Mouse (Mus musculus): ENCODE measurements around the gene Neu3. TPM values are rescaled to one million over a fixed set of nuclear protein-coding genes. Genes with fewer than 3 reads are reported as not detected.

Gene Neu3
- polyA plus RNA-seq, 1 experiment: 0.91 TPM

DNA sequence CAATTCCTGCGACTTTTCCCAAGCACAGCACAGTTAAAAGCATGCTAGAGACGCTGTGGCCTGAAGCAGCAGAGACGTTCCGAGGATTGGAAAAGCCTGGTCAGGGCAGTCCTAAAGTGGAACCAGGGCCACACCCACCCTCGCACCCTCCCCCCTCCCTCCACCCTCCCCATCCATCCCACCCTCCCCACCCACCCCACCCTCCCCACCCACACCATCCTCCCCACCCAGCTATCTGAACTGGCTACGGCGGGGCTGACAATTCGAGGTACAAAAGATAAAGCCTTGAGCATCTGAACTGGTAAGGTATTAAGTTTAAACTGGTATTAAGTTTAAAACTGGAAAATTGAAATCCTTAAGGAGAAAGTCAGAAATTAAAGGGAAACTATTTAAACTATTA, 24.7 kb downstream of the Neu3 start:
- no peaks in the 10 kb centered on the region for H3K36me3 ChIP-seq (ENCODE audit: control insufficient read depth, insufficient read depth, low read length)
- no peak overlapping the region for H3K4me3 ChIP-seq (ENCODE audit: control insufficient read depth, low read depth, low read length)
- TF ChIP-seq POLR2A (IDR thresholded peaks at IDR 0.05; ENCODE audit: control insufficient read depth, low read depth, low read length) (no peak), CTCF (IDR thresholded peaks at IDR 0.05; ENCODE audit: control insufficient read depth, insufficient read depth, insufficient replicate concordance, low read depth, low read length) (no peak)
- H3K4me1 ChIP-seq (ENCODE audit: control insufficient read depth, insufficient read depth, low read length): no peaks in the 10 kb centered on the region
- H3K27me3 ChIP-seq (ENCODE audit: control insufficient read depth, insufficient read depth, low read length): no peaks in the 10 kb centered on the region
- H3K27ac ChIP-seq (ENCODE audit: control insufficient read depth, insufficient read depth, low read depth, low read length): no peak overlapping the region

DNA sequence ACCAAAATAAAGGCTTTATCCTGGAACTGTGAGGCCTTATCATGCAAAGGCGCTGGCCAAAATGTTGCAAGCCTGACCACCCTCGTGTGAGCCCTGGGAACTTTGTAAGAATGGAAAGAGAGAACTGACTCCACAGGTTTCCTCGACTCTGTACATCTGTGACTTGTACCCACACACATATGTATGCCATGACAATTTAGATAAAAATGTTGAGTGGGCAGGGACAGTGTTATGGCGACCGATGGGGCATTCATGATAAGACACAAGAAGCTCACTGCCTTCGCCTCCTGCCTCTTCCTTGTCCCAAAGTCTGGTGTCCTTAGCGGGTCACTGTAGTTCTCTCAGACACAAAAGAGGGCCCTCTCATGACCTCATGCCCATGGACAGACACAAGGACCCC, 29.1 kb downstream of the Neu3 start:
- Histone ChIP-seq H3K27me3 (ENCODE audit: control insufficient read depth, insufficient read depth, low read length) (no peaks in the 10 kb centered on the region), H3K27ac (ENCODE audit: control insufficient read depth, insufficient read depth, low read depth, low read length) (no peak overlapping the region), H3K36me3 (ENCODE audit: control insufficient read depth, insufficient read depth, low read length) (no peaks in the 10 kb centered on the region), H3K4me3 (ENCODE audit: control insufficient read depth, low read depth, low read length) (no peak overlapping the region), H3K4me1 (ENCODE audit: control insufficient read depth, insufficient read depth, low read length) (no peaks in the 10 kb centered on the region; the same call in 1 of the 2 replicates)
- TF ChIP-seq POLR2A (IDR thresholded peaks at IDR 0.05; ENCODE audit: control insufficient read depth, low read depth, low read length): no peak
- TF ChIP-seq CTCF (IDR thresholded peaks at IDR 0.05; ENCODE audit: control insufficient read depth, insufficient read depth, insufficient replicate concordance, low read depth, low read length): no peak

GRCm38 (mm10) chr7:99797911-99798647, 30.1 kb downstream of the Neu3 start:
- Histone ChIP-seq H3K4me1 (ENCODE audit: control insufficient read depth, insufficient read depth, low read length) (no peaks in the 10 kb centered on the region; the same call in 1 of the 2 replicates), H3K36me3 (ENCODE audit: control insufficient read depth, insufficient read depth, low read length) (no peaks in the 10 kb centered on the region), H3K27me3 (ENCODE audit: control insufficient read depth, insufficient read depth, low read length) (no peaks in the 10 kb centered on the region), H3K4me3 (ENCODE audit: control insufficient read depth, low read depth, low read length) (no peak overlapping the region), H3K27ac (ENCODE audit: control insufficient read depth, insufficient read depth, low read depth, low read length) (no peak overlapping the region)
- TF ChIP-seq POLR2A (IDR thresholded peaks at IDR 0.05; ENCODE audit: control insufficient read depth, low read depth, low read length) (no peak), CTCF (IDR thresholded peaks at IDR 0.05; ENCODE audit: control insufficient read depth, insufficient read depth, insufficient replicate concordance, low read depth, low read length) (no peak)

- no peak overlapping the region for H3K27ac ChIP-seq (ENCODE audit: control insufficient read depth, insufficient read depth, low read depth, low read length)
- H3K4me1 ChIP-seq (ENCODE audit: control insufficient read depth, insufficient read depth, low read length): no peaks in the 10 kb centered on the region; the same call in 1 of the 2 replicates
- no peaks in the 10 kb centered on the region for H3K36me3 ChIP-seq (ENCODE audit: control insufficient read depth, insufficient read depth, low read length)
- no peak overlapping the region for H3K4me3 ChIP-seq (ENCODE audit: control insufficient read depth, low read depth, low read length)
- H3K27me3 ChIP-seq (ENCODE audit: control insufficient read depth, insufficient read depth, low read length): no peaks in the 10 kb centered on the region
- no peak for TF ChIP-seq CTCF (IDR thresholded peaks at IDR 0.05; ENCODE audit: control insufficient read depth, insufficient read depth, insufficient replicate concordance, low read depth, low read length)
- no peak for TF ChIP-seq POLR2A (IDR thresholded peaks at IDR 0.05; ENCODE audit: control insufficient read depth, low read depth, low read length)
Measured at GRCm38 (mm10) chr7:99797261-99797660, 31.0 kb downstream of the Neu3 start.

- Histone ChIP-seq H3K4me1 (ENCODE audit: control insufficient read depth, insufficient read depth, low read length) (no peaks in the 10 kb centered on the region; the same call in 1 of the 2 replicates), H3K4me3 (ENCODE audit: control insufficient read depth, low read depth, low read length) (no peak overlapping the region), H3K36me3 (ENCODE audit: control insufficient read depth, insufficient read depth, low read length) (no peaks in the 10 kb centered on the region), H3K27me3 (ENCODE audit: control insufficient read depth, insufficient read depth, low read length) (no peaks in the 10 kb centered on the region), H3K27ac (ENCODE audit: control insufficient read depth, insufficient read depth, low read depth, low read length) (no peak overlapping the region)
- TF ChIP-seq CTCF (IDR thresholded peaks at IDR 0.05; ENCODE audit: control insufficient read depth, insufficient read depth, insufficient replicate concordance, low read depth, low read length): no peak
- no peak for TF ChIP-seq POLR2A (IDR thresholded peaks at IDR 0.05; ENCODE audit: control insufficient read depth, low read depth, low read length)
Measured at GRCm38 (mm10) chr7:99796471-99796870, 31.7 kb downstream of the Neu3 start.

DNA sequence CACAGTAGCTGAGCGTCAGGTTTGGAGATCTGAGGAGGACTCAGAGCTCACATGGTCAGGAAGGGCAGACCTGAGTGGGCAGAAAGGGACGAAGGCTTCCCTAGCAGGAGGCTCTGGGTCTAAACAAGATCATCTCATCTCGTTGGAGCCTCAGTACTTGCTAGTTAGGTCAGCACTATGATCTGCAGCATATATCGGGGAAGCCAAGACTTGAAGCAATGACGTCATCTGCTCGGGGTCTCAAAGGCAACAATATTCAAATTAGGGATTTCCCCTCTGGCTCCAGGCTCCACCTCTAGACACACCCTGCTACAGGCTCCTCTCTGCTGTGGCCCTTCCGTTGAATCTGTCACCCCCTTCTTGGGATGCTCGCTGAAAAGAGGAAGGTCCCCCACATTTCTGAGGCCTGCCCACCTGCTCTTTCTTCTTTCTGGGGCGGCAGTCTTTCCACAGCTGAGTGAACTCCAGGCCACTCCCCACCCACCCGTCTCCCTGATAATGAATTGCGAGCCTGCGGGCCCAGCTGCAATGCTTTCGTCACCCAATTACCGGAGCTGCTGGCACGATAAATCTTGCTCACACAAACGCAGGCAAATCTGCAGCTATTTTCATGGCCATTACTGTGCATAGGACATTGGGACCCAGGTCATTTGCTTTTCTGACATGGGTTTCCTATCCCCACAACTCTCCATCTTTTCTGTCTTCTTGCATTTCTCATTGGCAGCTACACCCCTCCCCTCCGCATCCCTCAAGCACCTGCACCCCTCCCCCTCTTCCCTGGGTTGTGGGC, 32.8 kb downstream of the Neu3 start:
- no peaks in the 10 kb centered on the region for H3K36me3 ChIP-seq (ENCODE audit: control insufficient read depth, insufficient read depth, low read length)
- H3K4me3 ChIP-seq (ENCODE audit: control insufficient read depth, low read depth, low read length): no peak overlapping the region
- TF ChIP-seq CTCF (IDR thresholded peaks at IDR 0.05; ENCODE audit: control insufficient read depth, insufficient read depth, insufficient replicate concordance, low read depth, low read length) (no peak), POLR2A (IDR thresholded peaks at IDR 0.05; ENCODE audit: control insufficient read depth, low read depth, low read length) (no peak)
- H3K4me1 ChIP-seq (ENCODE audit: control insufficient read depth, insufficient read depth, low read length): no peaks in the 10 kb centered on the region; the same call in 1 of the 2 replicates
- H3K27ac ChIP-seq (ENCODE audit: control insufficient read depth, insufficient read depth, low read depth, low read length): no peak overlapping the region
- no peaks in the 10 kb centered on the region for H3K27me3 ChIP-seq (ENCODE audit: control insufficient read depth, insufficient read depth, low read length)

- TF ChIP-seq POLR2A (IDR thresholded peaks at IDR 0.05; ENCODE audit: control insufficient read depth, low read depth, low read length) (no peak), CTCF (IDR thresholded peaks at IDR 0.05; ENCODE audit: control insufficient read depth, insufficient read depth, insufficient replicate concordance, low read depth, low read length) (no peak)
- no peak overlapping the region for H3K4me3 ChIP-seq (ENCODE audit: control insufficient read depth, low read depth, low read length)
- H3K27me3 ChIP-seq (ENCODE audit: control insufficient read depth, insufficient read depth, low read length): no peaks in the 10 kb centered on the region
Measured at GRCm38 (mm10) chr7:99794096-99794495, 34.1 kb downstream of the Neu3 start.

More at GRCm38 (mm10) chr7:99794096-99794495, 34.1 kb downstream of the Neu3 start:
- Histone ChIP-seq H3K27ac (ENCODE audit: control insufficient read depth, insufficient read depth, low read depth, low read length) (no peak overlapping the region), H3K4me1 (ENCODE audit: control insufficient read depth, insufficient read depth, low read length) (no peaks in the 10 kb centered on the region; the same call in 1 of the 2 replicates), H3K36me3 (ENCODE audit: control insufficient read depth, insufficient read depth, low read length) (no peaks in the 10 kb centered on the region)

Data from testis, adult 2 months (tissue).